13 mouse cellular contexts compared by ENCODE assay signal in the genomic region with DNA sequence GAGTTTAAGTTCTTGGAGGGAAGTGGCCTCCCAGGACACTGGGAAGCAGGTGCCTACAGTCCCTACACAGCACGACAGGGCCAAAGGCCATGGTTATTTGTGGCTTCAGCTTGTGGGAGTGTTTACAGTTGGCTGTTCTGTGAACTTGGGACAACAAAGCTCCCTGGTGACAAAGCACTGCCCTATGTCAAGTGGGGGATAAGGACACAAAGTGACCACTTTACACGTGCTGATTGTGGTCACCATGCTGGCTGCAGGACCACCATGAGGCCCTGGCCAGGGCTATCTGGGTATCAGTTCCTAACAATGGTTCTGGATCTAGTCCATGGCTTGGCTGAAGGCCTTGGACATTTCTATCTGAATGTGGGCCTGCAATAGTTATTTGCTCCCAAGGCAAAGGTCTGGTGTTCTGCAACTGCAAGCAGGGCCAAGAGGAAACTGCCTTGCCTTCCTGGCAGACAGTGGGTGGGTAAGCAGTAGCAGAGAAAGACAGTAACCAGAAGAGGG. TPM values are rescaled to one million over a fixed set of nuclear protein-coding genes. Genes with fewer than 3 reads are reported as not detected.
DNase-seq lines count a peak whose midpoint lies in the region; ATAC-seq and TF ChIP-seq lines count a peak whose summit lies in the region.
"Had no signal": no experiment of that assay in that cellular context is flagged by ENCODE, and none has a peak within 500 bp of the region (broad histone marks: within the 10 kb centered on the region; RNA-seq: fewer than 3 reads in every experiment).

No protein-coding gene starts in this region.

- peak; percentile 57 for DNase-seq in gastrocnemius, adult 2 months
- DNase-seq in gastrocnemius, adult 8-10 months (ENCODE audit: low spot score in 2 of 2) = no peak
- DNase-seq in adrenal gland, postnatal 36 days = peak; percentile 27 to 36
- peak; percentile 57 for DNase-seq in heart, postnatal 25 days (ENCODE audit: low spot score)
- peak; percentile 25 for DNase-seq in lung, adult 2 months
- no peak for DNase-seq in cerebellum, adult 11 months
- no peak for DNase-seq in thymus, postnatal 10 days (ENCODE audit: low spot score in 2 of 2)
- DNase-seq: cerebellum, adult 18-20 months had no signal

- peak overlapping the region; percentile 74 for H3K27ac ChIP-seq in gastrocnemius, adult 2 months
- H3K27ac ChIP-seq in neural tube, embryonic 15.5 days (replicated peaks) = no peak overlapping the region

- 8% methylated on average over 2 of the region's 2 CpGs for WGBS in lung, adult 2 months
- WGBS in neural tube, embryonic 15.5 days = 62% methylated on average over 2 of the region's 2 CpGs

- no peak overlapping the region for H3K4me2 ChIP-seq in neural tube, embryonic 15.5 days

- no peak overlapping the region for H3K9ac ChIP-seq in neural tube, embryonic 15.5 days (replicated peaks)

- H3K4me3 ChIP-seq in gastrocnemius, adult 2 months = 0 out of 2 replicates have a peak overlapping the region, but pooled peaks have one; percentile 21
- H3K4me3 ChIP-seq in lung, adult 2 months (replicated peaks; ENCODE audit: extremely low read depth, low read depth, low read length) = no peak overlapping the region
- H3K4me3 ChIP-seq in neural tube, embryonic 15.5 days (replicated peaks) = no peak overlapping the region

- no peak for ATAC-seq in neural tube, embryonic 15.5 days (ENCODE audit: low FRiP score)

- peaks cover 9% of the 10 kb centered on the region; the same call in 1 of the 2 replicates for H3K4me1 ChIP-seq in lung, adult 2 months (ENCODE audit: control insufficient read depth, insufficient read depth, low read length)
- peaks cover 23% of the 10 kb centered on the region for H3K4me1 ChIP-seq in neural tube, embryonic 15.5 days

- TF ChIP-seq POLR2A in lung, adult 2 months (IDR thresholded peaks at IDR 0.05; ENCODE audit: borderline replicate concordance, extremely low read depth, low read depth, low read length) = no peak

- no peaks in the 10 kb centered on the region for H3K9me3 ChIP-seq in neural tube, embryonic 15.5 days (replicated peaks)

- H3K36me3 ChIP-seq in neural tube, embryonic 15.5 days = peaks cover 18% of the 10 kb centered on the region

- intact Hi-C loops in gastrocnemius, adult 2 months (cut with DNase I) = no loop called here
- intact Hi-C loops in heart, postnatal 25 days (cut with DNase I) = no loop called here

- TF ChIP-seq CTCF in gastrocnemius, adult 2 months (IDR thresholded peaks at IDR 0.05) = no peak
- no peak for TF ChIP-seq CTCF in lung, adult 2 months (IDR thresholded peaks at IDR 0.05; ENCODE audit: insufficient read depth, low read length)

- H3K27me3 ChIP-seq in neural tube, embryonic 15.5 days (replicated peaks) = no peaks in the 10 kb centered on the region; the same call in 1 of the 2 replicates

RNA-seq across cellular contexts. Expression of gene Nodal, which starts 8.5 kb away (rescaled TPM):
- under 1 TPM in 1 of 2 experiments, not detected in 1; 0.15 TPM for total RNA-seq in gastrocnemius, adult 2 months (2021)
- under 1 TPM in 3 of 4 experiments, not detected in 1; 0.12 to 0.24 (median 0.13) TPM for total RNA-seq in gastrocnemius, adult 8-10 months (2022)
- not detected for total RNA-seq in adrenal gland, postnatal 36 days (2021)
- under 1 TPM in 1 of 2 experiments, not detected in 1; 0.10 TPM for total RNA-seq in heart, postnatal 25 days (2021)
- 0.15 and 0.24 TPM in 2 replicates for polyA plus RNA-seq in lung, adult 2 months (2012; rRNA removed)
- 0.14 and 0.23 TPM in 2 replicates for polyA plus RNA-seq in neural tube, embryonic 15.5 days (2015; fragmentation: Nextera tagmentation; extraction: Ambion mirVana)
- total RNA-seq: hematopoietic stem cell, adult 5-6 weeks; megakaryocyte progenitor cell, adult 5-6 weeks had no signal
- polyA plus RNA-seq: C2C12; stomach, embryonic 14.5 days had no signal

RNA-seq across cellular contexts. Expression of gene Eif4ebp2, which starts 26.2 kb away (rescaled TPM):
- total RNA-seq in gastrocnemius, adult 2 months (2021) = 100 to 1,000 TPM; 117 to 161 TPM
- 100 to 1,000 TPM; 154 to 242 (median 183) TPM for total RNA-seq in gastrocnemius, adult 8-10 months (2022)
- total RNA-seq in adrenal gland, postnatal 36 days (2021) = 100 to 1,000 TPM; 100 to 110 TPM
- total RNA-seq in heart, postnatal 25 days (2021) = 10 to 100 TPM; 71.4 to 75.2 TPM
- polyA plus RNA-seq in lung, adult 2 months (2012; rRNA removed) = 101 and 132 TPM in 2 replicates
- 44.1 and 57.0 TPM in 2 replicates for polyA plus RNA-seq in neural tube, embryonic 15.5 days (2015; fragmentation: Nextera tagmentation; extraction: Ambion mirVana)

RNA-seq across cellular contexts. Expression of gene Pald1, which starts 43.0 kb away (rescaled TPM):
- 1 to 10 TPM; 4.0 to 7.2 TPM for total RNA-seq in gastrocnemius, adult 2 months (2021)
- 1 to 10 TPM; 2.7 to 5.7 (median 4.5) TPM for total RNA-seq in gastrocnemius, adult 8-10 months (2022)
- 10 to 100 TPM; 21.0 to 22.8 TPM for total RNA-seq in adrenal gland, postnatal 36 days (2021)
- total RNA-seq in heart, postnatal 25 days (2021) = 10 to 100 TPM; 16.1 to 21.9 TPM
- polyA plus RNA-seq in lung, adult 2 months (2012; rRNA removed) = 69.1 and 76.2 TPM in 2 replicates
- polyA plus RNA-seq in neural tube, embryonic 15.5 days (2015; fragmentation: Nextera tagmentation; extraction: Ambion mirVana) = 24.9 and 27.8 TPM in 2 replicates
- total RNA-seq: megakaryocyte progenitor cell, adult 5-6 weeks had no signal

RNA-seq across cellular contexts. Expression of gene Lrrc20, which starts 49.3 kb away (rescaled TPM):
- 100 to 1,000 TPM; 133 to 164 TPM for total RNA-seq in gastrocnemius, adult 2 months (2021)
- 100 to 1,000 TPM; 151 to 195 (median 168) TPM for total RNA-seq in gastrocnemius, adult 8-10 months (2022)
- total RNA-seq in adrenal gland, postnatal 36 days (2021) = 10 to 100 TPM; 15.1 to 24.4 TPM
- 10 to 100 TPM; 30.1 to 31.3 TPM for total RNA-seq in heart, postnatal 25 days (2021)
- 11.3 and 21.1 TPM in 2 replicates for polyA plus RNA-seq in lung, adult 2 months (2012; rRNA removed)
- 12.1 and 14.5 TPM in 2 replicates for polyA plus RNA-seq in neural tube, embryonic 15.5 days (2015; fragmentation: Nextera tagmentation; extraction: Ambion mirVana)

Comparison
In these comparisons a context has a peak if more than half of its experiments do, and no peak if none do; other contexts are left out.
1. DNase-seq: peak in gastrocnemius, adult 2 months (single experiment), adrenal gland, postnatal 36 days (2 of 2), heart, postnatal 25 days (single experiment) and lung, adult 2 months (single experiment); none in gastrocnemius, adult 8-10 months (0 of 2), cerebellum, adult 11 months (single experiment) and thymus, postnatal 10 days (0 of 2).